Mouse (Mus musculus) megakaryocyte, embryonic 14.5 days (primary cell): ENCODE results near the gene Serbp1.

Experiments used
- FLI1 ChIP-seq: IDR thresholded peaks from 2 replicates; pipeline ENCODE4 v1.6.1; 2012; ENCODE audit warnings: low read length, inconsistent platforms, mixed read lengths
- GATA1 ChIP-seq: IDR thresholded peaks from 3 replicates; pipeline ENCODE4 v1.6.1; 2012; ENCODE audit warnings: mixed read lengths, low read length, inconsistent platforms, borderline replicate concordance

DNA sequence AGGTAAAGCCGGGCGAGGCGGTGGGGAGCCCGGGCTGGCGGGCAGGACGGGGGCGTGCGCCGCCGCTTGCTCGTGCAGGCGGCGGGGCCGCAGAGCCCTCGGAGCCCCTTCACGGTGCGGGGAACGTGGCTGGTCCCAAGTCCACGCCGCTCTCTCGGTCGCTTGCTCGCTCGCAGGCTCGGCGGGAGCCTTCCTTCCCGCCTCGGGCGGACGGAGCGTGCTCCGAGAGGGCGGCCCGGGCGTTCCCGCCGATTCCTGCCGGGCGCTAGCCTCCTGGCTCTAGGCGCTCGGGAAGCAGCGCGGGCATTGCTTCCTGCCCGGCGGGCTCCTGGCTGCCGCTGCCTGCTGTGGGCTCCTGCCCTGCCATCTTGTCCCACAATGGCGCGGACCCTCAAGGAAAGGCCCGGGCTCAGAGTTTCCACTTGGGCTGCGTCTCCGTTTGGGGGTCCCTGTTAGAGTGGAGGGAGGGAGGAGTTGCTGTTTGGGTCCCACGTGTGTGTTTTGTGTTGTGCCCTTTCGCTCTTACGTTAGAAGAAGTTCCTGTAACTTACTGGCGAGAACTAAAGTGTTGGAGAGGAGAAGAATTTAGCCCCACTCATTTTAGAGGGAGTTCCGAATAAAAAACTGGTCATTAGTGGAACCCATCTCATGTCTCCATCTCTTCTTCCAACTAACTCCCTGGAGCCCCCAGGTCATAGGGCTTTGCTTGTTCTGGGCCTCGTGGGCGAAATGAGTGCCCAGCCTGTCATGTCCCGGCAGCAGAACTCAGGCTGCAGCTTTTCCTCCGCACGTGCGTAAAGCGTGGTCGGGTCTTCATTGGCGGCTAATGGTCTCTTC, 29.6 kb downstream of the Serbp1 start:
- TF ChIP-seq GATA1 (no peak), FLI1 (no peak)
